Mouse (Mus musculus): ENCODE data around the gene Gria1. TPM values are rescaled to one million over a fixed set of nuclear protein-coding genes. Genes with fewer than 3 reads are reported as not detected.

Gene Gria1
- polyA plus RNA-seq (2014; fragmentation: Nextera tagmentation; extraction: Ambion mirVana): 0.29 and 0.37 TPM in 2 replicates

- WGBS: 36% methylated on average over 6 of the region's 6 CpGs
- DNase-seq (no peak), ATAC-seq (ENCODE audit: insufficient read depth) (no peak)
- Histone ChIP-seq H3K27me3 (ENCODE audit: insufficient read depth, low read length) (0 out of 2 replicates have a peak, but pooled peaks cover 5% of the 10 kb centered on the region), H3K4me2 (peak within 1 kb of the TSS; percentile 40), H3K36me3 (ENCODE audit: insufficient read depth) (no peaks in the 10 kb centered on the region), H3K4me1 (ENCODE audit: insufficient read depth) (no peaks in the 10 kb centered on the region), H3K27ac (ENCODE audit: low read depth) (no peak within 1 kb of the TSS), H3K4me3 (ENCODE audit: low read depth, low read length) (peak within 1 kb of the TSS; percentile 3; the same call in 1 of the 2 replicates), H3K9me3 (ENCODE audit: low read depth, low read length) (no peaks in the 10 kb centered on the region), H3K9ac (no peak within 1 kb of the TSS)
- TF ChIP-seq CTCF (IDR thresholded peaks at IDR 0.05; ENCODE audit: low read depth): no peak
Observed at GRCm38 (mm10) chr11:57011024-57011690, at the start of gene Gria1. Gria1 (plus strand) TSS chr11:57011387.

DNA sequence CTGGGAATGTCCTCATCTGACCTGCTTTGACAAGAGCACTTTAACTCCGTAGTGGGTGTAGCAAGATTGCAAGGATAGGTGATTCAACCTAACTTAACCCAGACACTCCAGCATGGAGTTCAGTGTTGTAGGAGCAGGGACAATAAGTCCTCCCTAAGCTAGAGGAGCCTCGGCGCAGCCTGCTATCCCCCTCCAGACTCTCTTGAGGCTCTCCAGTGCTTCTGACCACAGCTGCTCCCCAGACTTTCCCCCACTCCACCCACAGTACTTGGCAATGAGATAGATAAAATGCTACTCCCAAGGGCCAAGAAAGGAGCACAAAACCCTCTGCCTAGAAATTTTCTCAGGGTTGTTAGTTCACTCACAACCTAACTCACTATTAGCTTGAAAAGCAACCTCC is 49.4 kb upstream of the Gria1 start:
- Histone ChIP-seq H3K4me2 (no peak overlapping the region), H3K9ac (no peak overlapping the region), H3K4me3 (ENCODE audit: low read depth, low read length) (no peak overlapping the region), H3K36me3 (ENCODE audit: insufficient read depth) (no peaks in the 10 kb centered on the region), H3K27ac (ENCODE audit: low read depth) (no peak overlapping the region), H3K9me3 (ENCODE audit: low read depth, low read length) (no peaks in the 10 kb centered on the region), H3K27me3 (ENCODE audit: insufficient read depth, low read length) (no peaks in the 10 kb centered on the region), H3K4me1 (ENCODE audit: insufficient read depth) (no peaks in the 10 kb centered on the region)
- TF ChIP-seq CTCF (IDR thresholded peaks at IDR 0.05; ENCODE audit: low read depth): no peak
- 81% methylated on average over 3 of the region's 3 CpGs for WGBS
- no peak for DNase-seq
- ATAC-seq (ENCODE audit: insufficient read depth): no peak

DNA sequence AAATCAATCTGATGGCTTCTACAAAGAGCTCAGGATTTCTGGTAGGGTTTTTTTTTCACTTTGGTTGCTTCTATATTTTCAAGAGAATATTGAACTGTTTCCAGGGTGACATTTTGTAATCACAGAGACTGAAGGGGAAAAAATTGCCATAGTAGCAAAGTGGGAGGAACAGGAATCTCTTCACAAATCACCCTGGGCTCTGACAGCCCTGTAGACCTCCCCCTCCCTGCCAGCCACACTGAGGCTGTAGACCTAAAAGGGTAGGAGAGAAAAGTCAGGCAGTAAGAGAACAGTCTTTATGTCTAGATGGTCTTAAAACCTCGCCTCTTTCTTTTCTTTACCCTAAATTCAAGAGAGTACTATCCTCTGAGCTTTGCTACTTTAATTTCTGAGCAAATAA is 38.4 kb upstream of the Gria1 start:
- 68% methylated on average over 1 of the region's 1 CpGs for WGBS

DNA sequence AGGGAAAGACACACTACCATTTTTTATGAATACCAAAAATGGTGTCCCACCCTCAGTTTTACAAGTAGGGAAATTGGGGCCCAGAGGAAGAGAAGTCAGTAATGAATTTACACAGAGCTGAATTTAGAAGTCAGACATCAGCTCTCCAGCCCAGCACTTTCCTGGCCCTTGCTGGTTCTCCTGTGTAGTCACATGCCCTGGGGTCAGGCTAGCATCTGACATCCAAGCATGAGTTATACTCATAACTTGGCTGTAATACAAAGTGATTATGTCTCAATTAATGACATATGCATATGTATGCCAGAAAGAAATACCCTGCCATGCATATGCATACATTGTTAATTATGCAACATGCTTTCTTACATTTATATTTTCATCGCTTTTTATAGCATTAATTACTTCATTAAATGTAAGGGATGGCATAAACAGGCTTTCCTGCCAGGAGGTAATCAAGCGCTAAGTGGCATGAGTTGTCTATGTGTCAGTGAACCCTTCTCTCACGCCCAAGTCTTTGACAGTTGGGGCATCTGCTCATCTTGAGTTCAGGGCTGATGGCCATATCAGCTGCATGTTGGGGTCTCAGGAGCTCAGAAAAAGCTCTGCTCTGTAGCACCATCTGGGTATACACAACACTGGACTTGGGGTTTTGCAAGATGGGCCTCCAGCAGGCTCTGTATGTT is 26.7 kb upstream of the Gria1 start:
- DNase-seq (no peak), ATAC-seq (ENCODE audit: insufficient read depth) (no peak)
- Histone ChIP-seq H3K27me3 (ENCODE audit: insufficient read depth, low read length) (no peaks in the 10 kb centered on the region), H3K9ac (no peak overlapping the region), H3K9me3 (ENCODE audit: low read depth, low read length) (no peaks in the 10 kb centered on the region), H3K4me2 (no peak overlapping the region), H3K4me1 (ENCODE audit: insufficient read depth) (no peaks in the 10 kb centered on the region), H3K36me3 (ENCODE audit: insufficient read depth) (no peaks in the 10 kb centered on the region), H3K4me3 (ENCODE audit: low read depth, low read length) (no peak overlapping the region), H3K27ac (ENCODE audit: low read depth) (no peak overlapping the region)
- 87% methylated on average over 3 of the region's 3 CpGs for WGBS
- no peak for TF ChIP-seq CTCF (IDR thresholded peaks at IDR 0.05; ENCODE audit: low read depth)

More for the DNA sequence above, 38.4 kb upstream of the Gria1 start:
- DNase-seq (no peak), ATAC-seq (ENCODE audit: insufficient read depth) (no peak)
- no peaks in the 10 kb centered on the region for H3K36me3 ChIP-seq (ENCODE audit: insufficient read depth)
- H3K4me3 ChIP-seq (ENCODE audit: low read depth, low read length): no peak overlapping the region
- H3K9ac ChIP-seq: no peak overlapping the region
- H3K4me1 ChIP-seq (ENCODE audit: insufficient read depth): no peaks in the 10 kb centered on the region
- H3K4me2 ChIP-seq: no peak overlapping the region
- TF ChIP-seq CTCF (IDR thresholded peaks at IDR 0.05; ENCODE audit: low read depth): no peak
- H3K9me3 ChIP-seq (ENCODE audit: low read depth, low read length): no peaks in the 10 kb centered on the region
- H3K27me3 ChIP-seq (ENCODE audit: insufficient read depth, low read length): no peaks in the 10 kb centered on the region
- no peak overlapping the region for H3K27ac ChIP-seq (ENCODE audit: low read depth)

- ATAC-seq (ENCODE audit: insufficient read depth) (no peak), DNase-seq (peak; percentile 44)
- Histone ChIP-seq H3K36me3 (ENCODE audit: insufficient read depth) (no peaks in the 10 kb centered on the region), H3K4me1 (ENCODE audit: insufficient read depth) (no peaks in the 10 kb centered on the region), H3K9me3 (ENCODE audit: low read depth, low read length) (no peaks in the 10 kb centered on the region), H3K27me3 (ENCODE audit: insufficient read depth, low read length) (no peaks in the 10 kb centered on the region), H3K9ac (no peak overlapping the region), H3K27ac (ENCODE audit: low read depth) (no peak overlapping the region), H3K4me3 (ENCODE audit: low read depth, low read length) (no peak overlapping the region), H3K4me2 (no peak overlapping the region)
- 38% methylated on average over 4 of the region's 4 CpGs for WGBS
- TF ChIP-seq CTCF (IDR thresholded peaks at IDR 0.05; ENCODE audit: low read depth): no peak
Observed at GRCm38 (mm10) chr11:56985457-56985856, 25.7 kb upstream of the Gria1 start.

DNA sequence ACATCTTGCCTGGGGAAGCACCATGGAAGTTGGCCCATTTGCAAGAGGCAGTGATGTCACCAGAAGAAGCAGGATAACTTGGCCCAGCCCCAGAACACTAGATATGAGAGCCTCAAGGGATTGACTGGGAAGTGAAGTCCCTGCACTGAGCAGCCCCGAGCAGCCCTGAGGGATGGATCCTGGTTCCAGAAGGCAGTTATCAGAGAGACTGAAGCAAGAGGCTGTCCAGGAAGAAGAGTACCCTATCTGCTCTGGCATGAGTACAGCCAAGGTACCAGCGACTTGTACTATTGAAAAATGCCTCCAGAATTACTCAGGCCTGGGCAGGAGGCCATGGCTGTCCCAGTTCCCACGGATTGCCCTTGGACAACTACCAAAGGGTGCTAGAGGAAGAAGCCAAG is 11.6 kb upstream of the Gria1 start:
- H3K9me3 ChIP-seq (ENCODE audit: low read depth, low read length): no peaks in the 10 kb centered on the region
- ATAC-seq (ENCODE audit: insufficient read depth): no peak
- 57% methylated on average over 3 of the region's 3 CpGs for WGBS
- no peak overlapping the region for H3K4me2 ChIP-seq
- no peak overlapping the region for H3K9ac ChIP-seq
- H3K27me3 ChIP-seq (ENCODE audit: insufficient read depth, low read length): no peaks in the 10 kb centered on the region
- TF ChIP-seq CTCF (IDR thresholded peaks at IDR 0.05; ENCODE audit: low read depth): no peak
- no peak overlapping the region for H3K4me3 ChIP-seq (ENCODE audit: low read depth, low read length)
- no peaks in the 10 kb centered on the region for H3K36me3 ChIP-seq (ENCODE audit: insufficient read depth)
- no peaks in the 10 kb centered on the region for H3K4me1 ChIP-seq (ENCODE audit: insufficient read depth)
- peak; percentile 24 for DNase-seq
- H3K27ac ChIP-seq (ENCODE audit: low read depth): no peak overlapping the region

DNA sequence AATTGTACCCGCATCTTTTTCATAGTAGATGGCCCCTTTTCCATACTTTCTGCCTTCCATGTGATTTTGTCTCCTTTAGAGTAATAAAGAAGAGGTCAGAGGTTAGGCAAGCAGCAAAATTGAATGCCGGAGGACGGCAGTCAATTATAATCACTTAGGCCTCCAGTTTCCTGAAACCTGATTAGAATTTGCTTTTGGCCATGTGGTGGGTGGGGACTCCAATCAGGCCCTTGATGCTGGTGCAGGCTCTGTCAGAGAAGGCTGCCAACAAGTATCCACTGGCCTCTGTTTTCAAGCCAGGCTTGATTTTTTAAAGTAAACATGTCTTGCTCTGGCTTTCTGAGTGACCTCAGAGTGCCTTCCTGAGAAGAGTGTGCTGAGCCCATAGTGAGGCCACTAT is 6.6 kb upstream of the Gria1 start:
- Histone ChIP-seq H3K4me3 (ENCODE audit: low read depth, low read length) (no peak overlapping the region), H3K27ac (ENCODE audit: low read depth) (no peak overlapping the region), H3K36me3 (ENCODE audit: insufficient read depth) (no peaks in the 10 kb centered on the region), H3K27me3 (ENCODE audit: insufficient read depth, low read length) (no peaks in the 10 kb centered on the region), H3K9ac (no peak overlapping the region), H3K4me1 (ENCODE audit: insufficient read depth) (no peaks in the 10 kb centered on the region), H3K9me3 (ENCODE audit: low read depth, low read length) (no peaks in the 10 kb centered on the region), H3K4me2 (no peak overlapping the region)
- 36% methylated on average over 3 of the region's 3 CpGs for WGBS
- ATAC-seq (ENCODE audit: insufficient read depth) (no peak), DNase-seq (peak; percentile 14)
- TF ChIP-seq CTCF (IDR thresholded peaks at IDR 0.05; ENCODE audit: low read depth): no peak
